Mouse (Mus musculus) erythroblast, embryonic 14.5 days (primary cell): ENCODE results near the gene Tiam1.

Experiments used
- GATA1 ChIP-seq: IDR thresholded peaks from 2 replicates; pipeline ENCODE4 v1.6.1; 2012; ENCODE audit warnings: low read length, inconsistent platforms, mixed read lengths
- TAL1 ChIP-seq: IDR thresholded peaks from 3 replicates; pipeline ENCODE4 v1.6.1; 2012; ENCODE audit warnings: low read length, inconsistent platforms, mixed read lengths

DNA sequence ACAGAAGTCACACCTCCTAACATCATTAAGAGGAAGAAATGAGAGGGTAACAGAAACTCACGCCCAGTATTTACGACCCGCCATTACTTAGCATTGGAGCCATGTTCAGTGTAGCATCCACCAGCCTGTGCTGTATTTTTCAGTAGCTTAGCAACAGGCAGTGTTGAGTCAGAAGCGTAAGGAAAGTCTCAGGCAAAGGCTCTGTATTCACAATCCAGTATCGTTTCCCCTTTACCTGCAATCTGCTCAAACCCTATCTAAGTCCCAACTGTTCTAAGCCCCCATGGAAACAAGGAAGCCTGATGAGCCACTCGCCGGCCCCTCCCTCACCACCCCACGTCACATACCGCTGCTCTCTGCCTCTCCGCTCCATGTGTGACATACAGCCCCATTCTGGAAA, 100.7 kb downstream of the Tiam1 start:
- no peak for TF ChIP-seq GATA1
- no peak for TF ChIP-seq TAL1
